Mouse (Mus musculus) gastrocnemius, postnatal 10 days (tissue): ENCODE data around the gene Rab3d. TPM values are rescaled to one million over a fixed set of nuclear protein-coding genes. Genes with fewer than 3 reads are reported as not detected.

ENCODE experiments used
- DNase-seq: peaks from one replicate; pipeline ENCODE4 v3.0.0; 2021; ENCODE audit warnings: mixed read lengths
- long read RNA-seq, 2 experiments: library from polyadenylated mRNA; stranded (forward); transcript quantifications; one replicate each; pipeline ENCODE4 v2.0.0; 2021
- total RNA-seq, 2 experiments: library from RNA; stranded (reverse); gene quantifications; 2 replicates each; pipeline ENCODE4 v1.2.3; 2021

The Rab3d gene
- 1 to 10 TPM; 5.4 to 6.2 TPM for total RNA-seq
- long read RNA-seq, experiment 1, transcript Rab3d-201 (5 exons, 3,835 nt), result major isoform, 17 of 21 reads
- long read RNA-seq, experiment 1, partial matches to known transcripts, result 0 of 21 reads
- long read RNA-seq, experiment 1, other reads (novel, unspliced or antisense), result 4 of 21 reads
- long read RNA-seq, experiment 2, transcript Rab3d-201 (5 exons, 3,835 nt), result major isoform, 15 of 17 reads
- long read RNA-seq, experiment 2, partial matches to known transcripts, result 0 of 17 reads
- long read RNA-seq, experiment 2, other reads (novel, unspliced or antisense), result 2 of 17 reads

- peak; percentile 92 for DNase-seq
Measured at GRCm38 (mm10) chr9:21918035-21918592, at the start of gene Rab3d. Gene Rab3d (minus strand): TSS chr9:21918192.

GRCm38 (mm10) chr9:21963417-21963816, 45.4 kb upstream of the Rab3d start, which contains the start of gene Epor:
Gene Epor (minus strand): TSS chr9:21963506.
- peak; percentile 68 for DNase-seq

DNA sequence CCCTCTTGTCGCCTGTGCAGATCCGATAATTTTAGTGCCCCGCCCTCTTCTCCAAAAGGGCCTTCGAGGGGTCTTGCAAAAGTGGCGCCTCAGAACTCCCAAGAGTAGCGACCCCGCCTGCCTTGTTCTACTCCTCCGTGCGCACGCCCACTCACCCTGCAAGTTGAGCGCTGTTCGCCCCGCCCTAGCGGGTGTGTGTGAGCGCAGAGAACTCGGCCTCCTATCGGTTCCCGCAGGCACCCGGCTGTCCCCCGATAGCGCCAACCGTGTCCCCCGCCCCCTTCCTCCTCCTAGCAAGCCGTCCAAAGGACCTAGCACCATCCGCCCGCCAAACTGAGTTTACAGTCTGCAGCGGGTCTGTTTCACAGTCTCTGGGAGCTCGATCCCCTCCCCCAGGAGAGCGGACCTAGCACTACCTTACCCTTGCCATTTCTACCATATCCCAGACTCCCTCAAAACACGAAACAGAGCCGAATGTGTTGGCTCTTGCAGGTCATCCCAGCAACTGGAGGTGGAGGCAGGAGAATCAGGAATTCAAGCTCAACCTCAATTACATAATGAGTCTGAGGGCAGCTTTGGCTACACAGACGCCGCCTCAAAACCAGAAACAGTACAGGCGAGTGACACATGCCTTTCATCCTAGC, 44.5 kb upstream of the Rab3d start:
- peak; percentile 62 for DNase-seq

DNA sequence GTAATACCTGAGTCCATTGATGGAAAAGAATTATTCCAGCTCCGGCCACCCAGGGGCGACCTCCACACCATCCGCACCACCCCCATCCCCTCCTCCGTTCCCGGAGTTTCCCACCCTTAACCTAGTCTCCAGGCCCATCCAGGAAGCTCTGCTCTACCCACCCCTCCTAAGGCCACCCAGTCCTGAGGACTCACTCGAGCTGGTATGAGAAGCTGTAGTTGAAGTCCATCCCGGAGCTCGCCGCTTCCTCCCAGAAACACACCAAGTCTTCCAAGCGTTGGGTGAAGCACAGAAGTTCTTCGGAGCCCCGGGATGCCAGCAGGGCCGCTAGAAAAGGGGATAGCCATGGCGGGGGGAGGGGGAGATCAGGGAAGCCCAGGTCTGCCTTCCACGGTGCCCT, 44.0 kb upstream of the Rab3d start:
- DNase-seq, result no peak

DNA sequence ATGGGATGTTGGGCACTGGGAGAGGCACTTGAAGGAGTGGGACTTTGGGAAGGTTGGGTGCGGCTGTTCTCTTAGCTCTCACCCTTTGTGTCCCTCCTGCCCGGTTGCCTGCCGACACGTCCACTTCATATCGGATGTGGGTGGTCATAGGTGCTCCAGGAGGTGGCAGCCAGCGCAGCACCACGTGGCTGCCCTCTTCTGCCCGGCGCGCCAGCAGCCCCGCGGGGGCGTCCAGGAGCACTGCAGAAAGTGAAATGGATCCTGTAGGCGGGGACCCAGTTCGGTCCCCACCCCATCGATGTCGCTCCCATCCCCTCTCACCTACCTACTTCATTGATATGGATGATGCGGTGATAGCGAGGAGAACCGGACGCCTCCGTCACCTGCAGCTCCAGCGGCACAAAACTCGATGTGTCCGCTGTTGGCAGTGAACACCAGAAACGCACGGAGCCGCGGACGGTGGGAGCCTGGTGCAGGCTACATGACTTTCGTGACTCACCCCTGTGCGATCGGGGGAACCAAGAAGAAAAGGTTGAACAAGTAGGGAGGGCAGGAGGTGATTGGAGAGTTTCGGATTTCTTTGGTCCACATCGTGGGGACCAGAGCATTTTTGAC, 43.5 kb upstream of the Rab3d start:
- no peak for DNase-seq

DNA sequence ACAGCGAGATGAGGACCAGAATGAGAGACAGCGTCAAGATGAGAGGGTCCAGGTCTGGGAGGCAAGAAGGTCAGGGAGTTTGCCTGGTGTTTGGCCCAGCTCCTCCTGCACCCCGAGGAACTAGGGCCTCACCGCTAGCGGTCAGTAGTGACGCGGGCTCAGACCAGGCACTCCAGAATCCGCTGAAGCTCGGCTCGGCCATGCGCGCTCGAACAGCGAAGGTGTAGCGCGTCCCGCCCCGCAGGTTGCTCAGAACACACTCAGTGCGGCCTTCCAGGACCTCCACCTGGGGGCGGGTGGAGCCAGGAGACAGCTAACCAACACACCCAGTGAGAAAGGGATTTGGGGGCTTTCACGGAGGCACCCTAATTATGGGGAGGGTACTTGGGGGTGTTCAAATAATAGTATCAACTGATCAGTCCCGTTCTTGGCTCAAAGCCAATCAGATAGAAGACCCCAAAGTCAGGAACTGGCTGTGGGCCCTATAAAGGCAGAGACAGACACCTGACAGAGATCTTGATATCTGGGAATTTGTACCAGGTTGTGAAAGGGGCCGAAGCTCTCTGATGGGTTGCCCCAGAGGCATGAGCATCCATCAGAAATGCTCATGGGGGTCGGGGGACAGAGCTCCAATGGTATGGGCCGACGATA, 42.7 kb upstream of the Rab3d start:
- no peak for DNase-seq

- DNase-seq, result no peak
Measured at GRCm38 (mm10) chr9:21960135-21960534, 42.1 kb upstream of the Rab3d start.

DNA sequence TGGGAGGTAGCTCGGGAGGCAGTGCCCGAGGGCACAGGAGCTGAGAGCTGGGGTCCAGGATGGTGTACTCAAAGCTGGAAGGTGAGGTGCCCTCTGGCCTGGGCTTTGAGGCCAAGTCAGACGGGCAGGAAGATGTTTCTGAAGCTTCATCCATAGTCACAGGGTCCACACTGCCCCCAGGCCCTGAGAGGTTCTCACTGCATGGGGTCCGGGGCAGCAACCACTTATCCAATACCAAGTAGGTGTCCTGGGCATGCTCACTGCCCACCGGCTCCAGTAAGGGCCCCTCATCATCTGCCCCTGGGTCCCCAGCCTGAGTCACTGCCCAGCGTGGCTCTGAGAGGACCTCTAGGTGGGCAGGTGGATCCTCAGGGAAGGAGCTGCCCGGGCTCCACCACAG, 41.3 kb upstream of the Rab3d start:
- DNase-seq, result no peak

DNA sequence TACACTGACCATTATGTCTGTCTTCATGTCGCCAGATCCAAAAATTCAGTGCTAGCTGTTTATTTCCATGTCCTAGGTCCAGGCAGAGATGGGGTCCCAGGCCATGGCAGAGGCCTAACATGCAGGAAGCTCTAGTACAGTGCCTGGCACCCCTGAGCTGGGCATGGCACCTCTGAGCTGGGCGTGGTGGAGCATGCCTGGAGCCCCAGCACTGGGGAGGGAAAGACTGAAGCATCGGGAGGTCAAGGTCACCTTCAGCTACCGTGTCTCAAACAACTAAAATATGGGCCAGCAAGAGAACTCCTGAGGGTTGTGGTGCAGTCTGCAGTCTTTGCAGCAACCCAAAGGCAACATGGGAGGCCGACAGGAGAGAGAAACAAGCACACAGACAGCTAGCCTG, 40.4 kb upstream of the Rab3d start:
- no peak for DNase-seq

DNA sequence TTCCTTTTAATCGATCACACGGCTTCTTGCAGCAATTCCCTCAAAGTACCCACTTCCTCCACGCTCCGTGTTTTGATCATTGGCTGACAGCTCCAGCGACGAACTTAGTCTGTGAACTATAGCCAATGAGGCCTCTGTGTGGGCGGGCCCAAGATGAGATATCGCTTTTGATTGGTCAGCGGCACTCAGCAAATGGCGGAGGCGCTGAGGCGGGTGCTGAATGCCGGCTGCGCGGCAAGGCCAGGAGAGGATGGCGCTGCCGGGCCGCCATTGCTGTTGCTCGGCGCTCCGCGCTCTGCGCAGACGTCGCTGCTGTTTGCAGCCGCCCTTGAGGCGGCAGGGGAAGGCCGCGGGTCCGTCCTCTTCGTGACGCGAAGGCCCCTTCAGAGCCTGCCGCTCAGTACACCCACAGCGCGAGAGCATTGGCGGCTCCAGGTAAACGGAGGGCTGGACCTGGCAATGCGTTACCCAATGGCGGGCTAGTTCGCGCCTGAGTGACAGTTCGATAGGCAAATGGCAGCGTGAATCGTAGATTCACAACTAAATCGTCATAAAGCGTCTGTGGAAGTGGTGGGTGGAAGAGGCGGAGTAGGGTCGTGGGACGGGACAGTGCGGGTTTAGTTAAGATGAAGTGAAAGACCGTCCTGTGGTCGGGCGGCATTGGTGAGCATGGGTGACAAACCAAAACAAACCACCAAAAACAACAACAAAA, 37.7 kb upstream of the Rab3d start, which contains the start of gene Swsap1:
Gene Swsap1 (plus strand): TSS at position 186 of the 712 bp plus-strand sequence.
- DNase-seq, result peak; percentile 95

DNA sequence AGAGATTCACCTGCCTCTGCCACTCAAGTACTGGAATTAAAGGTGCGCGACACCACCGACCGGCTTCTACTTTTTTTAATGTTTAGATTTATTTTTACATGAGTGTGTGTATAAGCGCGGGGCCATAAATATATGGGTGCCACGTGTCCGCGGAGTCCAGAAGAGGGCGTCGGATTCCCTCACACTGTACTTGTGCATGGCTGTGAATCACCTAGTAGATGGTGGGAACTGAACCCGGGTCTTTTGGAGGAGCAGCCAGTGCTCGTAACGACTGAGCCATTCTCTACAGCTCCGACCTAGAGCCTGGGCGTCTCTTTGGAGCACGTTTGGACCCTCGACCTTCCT, 37.2 kb upstream of the Rab3d start:
- DNase-seq, result peak; percentile 31

DNA sequence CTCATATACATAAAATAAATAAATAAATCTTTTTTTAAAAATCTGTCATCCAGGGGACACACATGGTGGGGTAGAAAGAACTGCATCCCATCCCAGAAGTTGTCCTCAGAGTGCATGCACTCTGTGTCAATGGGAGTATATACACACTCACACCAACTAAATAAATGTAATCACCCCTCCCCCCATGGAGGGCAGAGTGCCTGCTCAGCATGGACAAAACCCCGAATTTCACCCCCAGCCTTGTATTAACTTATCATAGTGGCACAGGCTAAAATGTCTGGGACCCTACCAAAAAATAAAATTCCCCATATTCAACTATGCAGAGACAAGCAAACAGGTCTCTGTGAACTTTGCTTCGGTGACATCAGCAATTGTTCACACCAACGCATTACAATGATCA, 36.6 kb upstream of the Rab3d start:
- DNase-seq, result no peak

- DNase-seq, result no peak
Measured at GRCm38 (mm10) chr9:21953600-21953999, 35.6 kb upstream of the Rab3d start.

DNA sequence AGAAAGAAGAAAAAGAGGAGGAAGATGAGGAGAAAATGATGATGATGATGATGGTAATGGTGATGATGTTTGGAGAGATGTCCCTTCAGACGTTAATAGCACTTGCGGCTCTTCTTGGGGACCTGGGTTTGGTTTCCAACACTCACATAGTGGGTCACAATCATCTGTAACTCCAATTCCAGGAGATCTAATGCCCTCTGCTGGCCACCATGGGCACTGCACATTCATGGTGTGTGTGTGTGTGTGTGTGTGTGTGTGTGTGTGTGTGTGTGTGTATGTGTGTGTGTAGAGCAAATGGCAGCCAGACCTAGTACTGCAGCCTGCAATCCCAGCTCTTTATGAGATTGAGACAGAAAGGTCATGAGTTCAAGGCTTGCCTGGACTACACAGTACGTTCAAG, 34.0 kb upstream of the Rab3d start:
- no peak for DNase-seq

GRCm38 (mm10) chr9:21950322-21950721, 32.3 kb upstream of the Rab3d start:
- peak; percentile 78 for DNase-seq

DNA sequence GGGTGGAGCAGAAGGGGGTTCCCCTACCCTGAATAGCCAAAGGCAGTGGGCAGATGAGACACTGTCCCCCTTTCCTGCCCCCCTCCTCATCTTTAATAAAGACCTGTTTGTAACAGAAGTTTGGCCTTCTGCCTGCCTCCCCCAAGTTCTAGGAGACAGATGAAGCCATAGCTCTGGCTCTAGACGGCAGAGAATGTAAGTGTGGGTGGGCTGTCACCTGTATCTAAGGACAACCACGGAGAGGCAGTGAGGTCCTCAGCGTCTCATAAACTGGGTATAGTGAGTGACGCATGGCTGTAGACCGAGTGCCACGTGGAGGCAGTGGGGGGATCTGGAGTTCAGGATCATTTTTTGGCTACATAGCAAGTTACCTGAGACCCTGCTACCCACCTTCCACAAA, 30.8 kb upstream of the Rab3d start:
- no peak for DNase-seq

DNA sequence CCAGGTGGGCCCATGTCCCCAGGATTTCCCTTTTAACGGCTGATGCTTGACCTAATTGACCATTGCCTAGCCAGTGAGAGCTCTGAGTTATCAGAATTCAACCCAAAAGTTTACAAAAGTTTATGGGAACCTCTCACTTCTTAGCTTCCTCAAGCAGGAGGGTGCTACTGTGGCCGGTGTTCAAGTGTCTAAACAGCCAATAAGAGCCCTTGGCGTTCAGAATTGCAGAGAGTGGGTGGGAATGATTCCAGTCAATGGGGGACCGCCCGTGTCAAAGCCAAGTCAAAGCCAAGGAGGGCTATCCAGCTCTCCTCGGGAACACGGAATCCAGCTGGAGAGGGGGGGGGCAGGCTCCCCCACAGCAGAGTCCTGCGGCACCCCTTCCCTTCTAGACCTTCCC, 30.2 kb upstream of the Rab3d start:
- DNase-seq, result no peak

GRCm38 (mm10) chr9:21947540-21948130, 29.6 kb upstream of the Rab3d start:
- DNase-seq, result no peak

DNA sequence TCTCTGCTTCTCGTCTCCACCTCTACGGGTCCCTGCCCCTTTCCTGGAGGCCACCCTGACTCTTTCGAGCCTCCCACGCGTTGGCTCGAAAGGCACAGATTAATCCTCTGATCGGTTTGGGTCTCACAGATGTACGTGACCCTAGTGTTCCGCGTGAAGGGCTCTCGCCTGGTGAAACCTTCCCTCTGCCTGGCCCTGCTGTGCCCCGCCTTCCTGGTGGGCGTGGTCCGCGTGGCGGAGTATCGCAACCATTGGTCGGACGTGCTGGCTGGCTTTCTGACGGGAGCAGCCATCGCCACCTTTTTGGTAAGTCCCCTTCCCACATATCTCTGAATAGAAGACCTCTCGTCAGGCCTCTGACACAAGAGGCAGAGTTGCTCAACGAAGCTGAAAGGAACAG, 26.3 kb upstream of the Rab3d start:
- DNase-seq, result no peak

DNA sequence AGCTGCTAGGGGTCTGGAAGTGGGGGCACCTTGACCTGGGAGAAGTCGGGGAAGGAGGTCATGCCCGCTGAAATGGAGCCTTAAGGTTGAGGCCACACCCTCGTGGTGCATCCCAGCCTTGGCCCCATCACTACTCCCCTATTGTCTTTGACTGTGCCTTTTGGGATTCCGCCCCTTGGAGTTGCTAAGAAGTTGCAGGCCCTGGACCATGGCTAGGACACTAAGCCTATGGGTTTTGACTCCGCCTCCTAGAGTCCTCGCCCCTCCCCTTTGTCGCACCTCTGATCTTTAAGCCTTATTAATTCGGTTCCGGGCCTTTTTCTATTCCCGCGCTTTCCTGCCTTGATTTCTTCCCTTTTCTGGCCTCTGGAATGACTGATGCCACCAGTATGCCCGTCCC, 25.6 kb upstream of the Rab3d start:
- DNase-seq, result no peak

DNA sequence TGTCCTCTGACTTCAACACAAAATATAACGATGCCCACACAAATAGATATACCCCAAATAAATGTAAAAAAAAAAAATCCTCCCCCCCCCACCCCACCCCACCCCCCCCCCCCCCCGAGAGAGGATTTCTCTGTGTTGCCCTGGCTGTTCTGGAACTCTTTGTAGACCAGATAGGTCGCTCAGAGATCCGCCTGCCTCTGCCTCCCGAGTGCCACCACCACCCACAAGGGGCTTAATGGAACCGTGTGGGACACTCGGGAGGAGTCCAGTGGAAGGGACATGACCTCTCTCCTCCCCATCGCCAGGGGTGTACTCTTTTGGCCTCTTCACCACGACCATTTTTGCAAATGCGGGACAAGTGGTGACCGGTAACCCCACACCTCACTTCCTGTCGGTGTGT, 25.1 kb upstream of the Rab3d start:
- no peak for DNase-seq
